Mouse (Mus musculus): Measurements from ENCODE around the gene Pms2.

DNA sequence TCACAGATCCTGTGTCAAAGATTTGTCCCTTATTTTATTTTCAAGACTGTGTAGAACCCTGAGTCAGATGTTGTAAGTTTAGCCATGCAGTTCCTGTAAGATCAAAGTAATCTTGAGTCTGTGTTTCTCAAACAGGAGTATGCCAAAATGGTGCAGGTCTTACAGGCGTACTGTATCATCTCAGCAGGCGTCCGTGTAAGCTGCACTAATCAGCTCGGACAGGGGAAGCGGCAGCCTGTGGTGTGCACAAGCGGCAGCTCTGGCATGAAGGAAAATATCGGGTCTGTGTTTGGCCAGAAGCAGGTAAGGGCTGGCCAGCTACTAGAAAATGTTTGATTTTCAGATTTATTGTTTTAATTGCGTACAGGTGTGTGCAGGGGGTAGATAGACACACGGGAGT, 6.5 kb downstream of the Pms2 start:
- TF ChIP-seq RCOR1 (IDR thresholded peaks at IDR 0.05; ENCODE audit: low read depth, low read length) (no peak), KAT2A (conservative IDR thresholded peaks at IDR 0.05; ENCODE audit: low read depth, low read length) (no peak), CTCF (IDR thresholded peaks at IDR 0.05 in 2 of 3, conservative IDR thresholded peaks at IDR 0.05 in 1 of 3; ENCODE audit: control insufficient read depth in 1 of 3, insufficient read depth in 1 of 3, low read depth in 2 of 3, low read length in 3 of 3, poor library complexity in 1 of 3, severe bottlenecking in 1 of 3) (no peak), UBTF (IDR thresholded peaks at IDR 0.05; ENCODE audit: borderline replicate concordance, insufficient read depth, low read depth, low read length) (no peak), EP300 (IDR thresholded peaks at IDR 0.05; ENCODE audit: low read depth in 1 of 2, low read length in 2 of 2) (no peak), USF1 (IDR thresholded peaks at IDR 0.05; ENCODE audit: low read depth, low read length) (no peak), POLR2AphosphoS5 (IDR thresholded peaks at IDR 0.05; ENCODE audit: borderline replicate concordance, low read depth, low read length) (no peak), TAL1 (IDR thresholded peaks at IDR 0.05; ENCODE audit: low read length) (no peak), NELFE (IDR thresholded peaks at IDR 0.05; ENCODE audit: low read depth, low read length) (no peak), ZMIZ1 (IDR thresholded peaks at IDR 0.05; ENCODE audit: low read depth, low read length) (no peak), HCFC1 (IDR thresholded peaks at IDR 0.05; ENCODE audit: low read depth, low read length) (no peak), MYB (IDR thresholded peaks at IDR 0.05; ENCODE audit: low read depth, low read length) (no peak), POLR2A (IDR thresholded peaks at IDR 0.05; ENCODE audit: control insufficient read depth in 1 of 2, insufficient read depth in 1 of 2, low read depth in 1 of 2, low read length in 2 of 2, poor library complexity in 1 of 2) (no peak)
